Mouse (Mus musculus) left cerebral cortex, adult 9 months (tissue): Measurements from ENCODE around the gene Nanos2.
A peak's percentile ranks its signal among the peaks of the same experiment; 100 is the strongest.

ENCODE experiments used
- DNase-seq, 2 experiments: peaks; one replicate each; pipeline ENCODE4 v3.0.0; 2022; ENCODE audit warnings: low spot score in 2 of 2

The Nanos2 gene

DNA sequence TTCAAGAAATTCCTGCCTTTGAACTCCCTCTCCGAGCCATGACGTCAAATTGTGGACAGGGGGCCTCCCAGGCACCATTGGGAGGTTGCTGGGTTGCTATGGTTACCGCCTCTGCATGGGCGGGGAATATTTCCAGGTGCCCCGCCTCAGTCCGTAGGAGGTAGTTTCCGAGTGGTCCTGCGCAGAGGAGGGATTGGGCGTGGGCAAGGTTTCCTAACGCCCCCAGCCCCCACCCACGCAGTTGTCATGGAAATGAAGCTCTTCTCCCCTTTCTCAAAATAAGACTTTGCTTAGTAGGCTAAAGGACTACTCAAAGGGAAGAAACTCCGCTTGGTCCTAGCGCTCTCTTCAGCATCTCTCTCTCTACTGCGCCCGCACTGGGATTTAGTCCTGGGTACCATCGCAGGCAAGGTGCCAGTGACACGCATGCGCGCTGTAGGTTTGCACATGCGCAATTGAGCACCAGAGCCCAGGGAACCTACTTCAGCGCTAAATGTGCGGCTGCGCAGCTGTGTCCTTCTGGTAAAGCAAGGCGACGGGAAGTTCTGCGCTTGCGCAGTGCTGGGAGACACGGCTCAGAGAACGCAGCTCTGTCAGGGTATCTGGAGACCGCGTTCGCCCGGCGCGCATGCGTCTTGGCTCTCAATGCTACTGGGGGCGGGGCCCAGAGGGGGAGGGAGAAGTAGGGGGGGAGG, 3.5 kb downstream of the Nanos2 start, which contains the start of gene Mypop:
Gene Mypop, plus strand, starts transcription at position 645 of the 695 bp plus-strand sequence.
- peak; percentile 100 for DNase-seq

DNA sequence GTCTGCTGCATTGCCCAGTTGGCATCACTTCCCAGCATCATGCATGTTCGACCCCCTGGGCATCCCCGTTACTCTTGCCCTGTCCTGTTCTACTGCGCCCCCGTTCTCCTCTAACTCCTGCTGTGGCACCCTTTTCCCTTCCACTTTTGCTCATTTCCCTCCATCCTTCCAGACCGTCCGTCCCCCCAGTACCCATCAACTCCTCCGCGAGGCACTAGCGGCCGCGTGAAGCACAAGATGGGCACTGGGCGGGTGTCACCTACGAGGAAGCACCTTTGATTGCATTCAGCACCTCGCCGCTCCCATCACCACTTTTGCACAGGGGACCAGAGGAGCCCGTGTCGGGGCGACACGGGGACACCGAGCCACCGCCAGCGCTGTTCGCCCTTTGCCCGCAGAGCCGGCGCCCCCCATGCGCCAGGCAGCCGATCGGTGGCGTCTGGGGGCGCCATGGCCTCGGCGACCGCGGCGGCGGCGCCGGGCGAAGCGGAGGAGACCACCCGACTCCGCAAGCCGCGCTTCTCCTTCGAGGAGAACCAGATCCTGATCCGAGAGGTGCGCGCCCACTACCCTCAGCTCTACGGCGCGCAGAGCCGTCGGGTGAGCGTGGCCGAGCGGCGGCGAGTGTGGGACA, 4.6 kb downstream of the Nanos2 start:
- no peak for DNase-seq

DNA sequence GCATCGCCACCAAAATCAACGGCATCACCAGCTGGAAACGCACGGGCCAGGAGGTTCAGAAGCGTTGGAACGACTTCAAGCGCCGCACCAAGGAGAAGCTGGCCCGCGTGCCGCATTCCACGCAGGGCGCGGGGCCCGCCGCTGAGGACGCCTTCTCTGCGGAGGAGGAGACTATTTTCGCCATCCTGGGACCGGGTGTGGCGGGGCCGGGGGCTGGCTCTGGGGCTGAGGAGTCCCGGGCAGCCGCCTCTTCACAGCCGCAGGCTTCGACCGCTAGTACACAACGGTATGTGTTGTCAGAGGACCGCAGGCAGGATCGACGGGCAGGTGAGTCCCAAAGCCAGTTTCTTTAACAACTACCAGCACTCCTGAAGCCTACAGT, 5.1 kb downstream of the Nanos2 start:
- DNase-seq: no peak

DNA sequence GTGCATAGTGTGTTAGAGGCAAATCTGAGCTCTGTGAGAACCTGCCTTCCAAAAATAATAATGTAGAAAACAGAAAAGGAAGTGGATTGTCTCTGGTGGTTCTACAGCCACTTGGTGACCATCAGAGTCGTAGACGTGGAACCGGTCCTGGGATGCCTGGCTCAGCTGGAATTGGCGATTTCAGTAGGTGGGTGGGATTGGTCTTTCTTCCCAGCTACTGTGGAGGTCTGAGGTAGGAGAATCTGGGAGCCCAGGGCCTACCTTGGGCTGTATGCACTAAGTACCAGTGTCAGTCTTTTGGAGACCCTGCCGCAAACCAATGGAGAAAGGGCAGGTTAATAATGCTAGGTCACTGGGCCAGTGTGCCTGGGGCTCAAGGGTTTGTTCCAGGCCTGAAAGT, 5.8 kb downstream of the Nanos2 start:
- DNase-seq: no peak

DNA sequence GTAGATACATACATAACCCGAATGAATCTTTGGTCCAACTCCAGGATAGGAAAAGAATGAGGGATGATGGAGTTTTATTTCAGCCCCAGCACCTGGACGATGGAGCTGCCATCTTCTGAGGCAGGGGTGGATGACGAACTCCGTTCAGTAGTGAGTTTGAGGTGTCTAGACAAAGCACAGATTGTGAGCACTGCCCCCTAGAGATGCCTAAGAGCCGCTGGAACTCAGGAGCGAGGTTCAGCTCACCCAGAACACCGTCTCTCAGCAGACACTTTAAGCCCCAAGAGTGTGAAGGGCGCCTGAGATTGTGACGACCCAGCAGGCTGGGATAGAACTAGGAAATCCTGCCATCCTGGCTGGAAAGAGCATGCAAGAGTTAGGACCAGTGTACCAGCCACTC, 11.6 kb downstream of the Nanos2 start:
- DNase-seq: no peak

DNA sequence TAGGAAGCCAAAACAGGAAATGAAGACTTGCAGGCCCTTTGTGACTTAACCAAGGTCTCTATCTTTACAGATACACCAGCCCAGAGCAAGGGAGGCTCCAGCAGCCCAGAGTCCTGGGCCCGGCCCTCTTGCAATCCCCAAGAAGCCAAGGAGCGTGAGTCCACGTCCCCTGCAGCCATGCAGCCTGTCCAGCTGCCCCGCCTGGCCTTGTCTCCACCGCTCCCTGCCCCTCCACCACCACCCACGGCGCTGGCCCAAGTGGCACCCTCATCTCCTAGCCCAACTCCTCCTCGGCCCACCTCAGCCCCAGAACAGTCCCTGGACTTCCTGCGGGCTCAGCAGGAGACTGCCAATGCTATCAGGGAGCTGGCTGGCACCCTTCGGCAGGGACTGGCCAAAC, 13.2 kb downstream of the Nanos2 start:
- no peak for DNase-seq

DNA sequence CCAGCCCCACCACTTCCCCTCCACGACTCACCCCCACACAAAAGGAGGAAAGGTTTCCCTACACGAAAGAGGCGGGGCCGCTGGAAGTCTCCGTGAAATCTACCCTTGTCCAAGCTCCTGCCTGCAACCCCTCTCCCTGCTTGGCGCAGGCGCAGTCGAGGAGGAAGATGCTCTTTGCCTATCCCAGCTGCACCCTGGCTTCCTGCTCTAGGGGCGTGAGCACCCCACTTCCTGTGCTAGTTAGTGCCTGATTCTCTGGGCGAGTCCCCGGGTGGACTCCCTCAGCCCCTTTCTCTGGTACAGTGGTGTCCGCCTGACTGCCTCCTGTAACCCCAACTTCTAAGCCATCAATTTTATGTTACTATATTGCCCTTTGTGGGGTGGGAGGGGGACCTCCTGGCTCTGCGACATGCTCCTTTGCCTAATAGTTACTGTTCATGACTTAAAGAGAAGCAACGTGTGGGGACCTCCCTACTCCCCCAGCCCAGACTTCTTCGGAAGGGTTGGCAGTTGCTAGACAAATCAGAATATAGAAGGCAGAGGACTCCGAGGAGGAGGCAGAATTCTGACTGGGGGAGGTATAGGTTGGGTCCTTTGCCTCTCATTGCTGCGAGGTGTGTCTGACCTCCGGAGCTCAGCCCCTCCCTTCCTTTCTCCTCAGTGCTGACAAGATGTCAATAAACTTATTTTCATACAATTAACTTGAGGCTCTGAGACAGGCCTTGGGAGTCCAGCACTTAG, 14.0 kb downstream of the Nanos2 start:
- no peak for DNase-seq

DNA sequence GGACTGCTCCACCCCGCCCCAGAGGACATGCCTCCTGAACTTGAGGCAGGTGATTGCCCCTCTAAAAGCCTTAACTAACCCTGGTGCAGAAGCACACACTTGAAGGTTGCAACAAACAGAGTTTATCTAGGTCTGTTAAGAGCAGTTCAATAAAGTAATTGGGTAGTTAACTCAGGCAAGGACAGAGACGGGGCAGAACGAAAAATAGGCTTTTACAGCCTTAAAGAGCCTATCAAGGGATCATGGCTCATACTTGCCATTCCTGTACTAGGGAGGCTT, 14.5 kb downstream of the Nanos2 start:
- DNase-seq: no peak

DNA sequence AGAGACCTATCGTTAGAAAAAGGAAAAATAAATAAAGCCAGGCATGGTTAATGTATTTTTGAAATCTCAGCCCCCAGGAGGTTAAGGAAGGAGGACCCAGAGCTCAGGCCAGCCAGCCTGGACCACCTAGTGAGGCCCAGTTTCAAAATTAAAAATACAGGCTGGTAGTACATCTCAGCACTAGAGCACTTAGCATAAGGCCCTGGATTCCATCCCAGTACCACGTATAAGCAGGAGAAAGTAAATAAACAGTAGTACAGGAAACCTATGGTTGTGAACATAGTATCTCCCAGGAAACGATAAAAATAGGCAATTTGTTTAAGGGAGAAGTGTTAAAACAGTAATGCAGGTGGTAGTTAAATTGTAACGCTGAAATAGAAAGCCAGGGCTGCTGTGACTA, 14.9 kb downstream of the Nanos2 start:
- no peak for DNase-seq

DNA sequence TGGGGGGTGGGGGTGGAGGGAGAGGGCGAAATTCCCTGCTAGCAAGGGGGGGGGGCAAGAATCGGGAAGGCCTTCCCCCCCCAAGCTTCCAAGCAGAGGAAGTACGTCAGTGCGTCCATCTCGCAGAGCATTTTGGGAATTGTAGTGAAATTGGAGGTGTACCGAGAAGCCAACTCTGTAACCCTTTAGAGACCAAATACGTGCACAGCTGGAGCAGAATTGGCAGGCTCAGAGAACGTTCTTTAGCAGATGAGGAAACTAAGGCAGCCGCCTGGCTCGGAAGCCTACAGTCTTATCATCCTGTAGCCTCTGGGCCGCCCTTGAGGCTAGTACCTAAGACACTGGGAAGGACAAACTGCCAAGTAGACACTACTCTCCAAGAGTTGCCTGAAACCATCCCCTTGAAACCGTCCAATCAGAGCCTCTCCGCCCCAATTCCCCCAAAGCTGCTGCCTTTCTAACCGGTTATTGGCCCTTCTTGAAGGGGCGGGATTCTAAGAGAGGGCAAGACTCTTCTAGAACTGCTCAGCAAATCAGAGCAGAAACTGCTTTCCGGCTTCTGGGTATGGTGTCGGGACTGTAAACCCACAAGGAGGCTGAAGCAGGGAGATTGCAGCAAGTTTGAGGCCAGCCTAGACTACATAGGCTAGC, 15.8 kb downstream of the Nanos2 start:
- peak in 1 of 2 experiments; percentile 85 for DNase-seq

DNA sequence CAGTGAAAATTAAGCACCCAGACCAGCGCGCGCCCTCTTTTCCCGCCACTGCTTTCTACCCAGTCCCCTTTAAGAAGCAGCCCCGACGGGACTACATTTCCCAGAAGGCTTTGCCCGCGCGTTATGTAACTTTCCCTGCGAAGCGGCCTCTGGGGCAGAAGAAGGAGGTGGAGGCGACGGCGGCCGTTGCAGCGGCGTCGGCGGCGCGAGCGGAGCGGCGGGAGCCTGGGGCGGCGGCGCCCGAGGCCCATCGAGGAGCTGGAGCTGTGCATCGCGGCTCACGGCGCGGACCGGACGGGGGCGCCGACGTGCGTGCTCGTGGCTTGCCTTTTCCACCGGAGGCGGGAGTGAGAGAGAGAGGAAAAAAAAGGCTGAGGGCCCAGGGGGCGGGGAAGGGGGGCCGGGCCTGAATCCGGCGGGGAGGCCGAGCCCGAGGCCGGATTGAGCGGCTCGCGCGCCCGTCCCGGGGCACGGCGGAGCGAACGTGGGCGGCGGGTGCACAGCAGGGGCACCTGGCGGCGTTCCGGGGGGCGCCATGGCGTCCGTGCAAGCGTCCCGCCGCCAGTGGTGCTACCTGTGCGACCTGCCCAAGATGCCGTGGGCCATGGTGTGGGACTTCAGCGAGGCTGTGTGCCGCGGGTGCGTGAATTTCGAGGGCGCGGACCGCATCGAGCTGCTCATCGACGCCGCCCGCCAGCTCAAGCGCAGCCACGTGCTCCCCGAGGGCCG, 16.9 kb downstream of the Nanos2 start, which contains the start of gene Irf2bp1:
Gene Irf2bp1, plus strand, starts transcription at position 143 of the 729 bp plus-strand sequence.
- peak; percentile 86 to 96 for DNase-seq

DNA sequence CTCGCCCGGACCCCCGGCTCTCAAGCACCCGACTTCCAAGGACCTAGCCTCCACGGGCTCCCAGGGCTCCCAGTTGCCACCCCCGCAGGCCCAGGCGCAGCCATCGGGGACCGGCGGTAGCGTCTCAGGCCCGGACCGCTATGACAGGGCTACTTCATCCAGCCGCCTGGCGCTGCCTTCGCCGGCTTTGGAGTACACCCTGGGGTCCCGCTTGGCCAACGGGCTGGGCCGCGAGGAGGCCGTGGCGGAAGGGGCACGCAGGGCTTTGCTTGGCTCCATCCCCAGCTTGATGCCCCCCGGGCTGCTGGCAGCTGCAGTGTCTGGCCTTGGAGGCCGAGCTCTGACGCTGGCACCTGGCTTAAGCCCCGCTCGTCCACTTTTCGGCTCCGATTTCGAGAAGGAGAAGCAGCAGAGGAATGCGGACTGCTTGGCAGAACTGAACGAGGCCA, 17.5 kb downstream of the Nanos2 start:
- no peak for DNase-seq

DNA sequence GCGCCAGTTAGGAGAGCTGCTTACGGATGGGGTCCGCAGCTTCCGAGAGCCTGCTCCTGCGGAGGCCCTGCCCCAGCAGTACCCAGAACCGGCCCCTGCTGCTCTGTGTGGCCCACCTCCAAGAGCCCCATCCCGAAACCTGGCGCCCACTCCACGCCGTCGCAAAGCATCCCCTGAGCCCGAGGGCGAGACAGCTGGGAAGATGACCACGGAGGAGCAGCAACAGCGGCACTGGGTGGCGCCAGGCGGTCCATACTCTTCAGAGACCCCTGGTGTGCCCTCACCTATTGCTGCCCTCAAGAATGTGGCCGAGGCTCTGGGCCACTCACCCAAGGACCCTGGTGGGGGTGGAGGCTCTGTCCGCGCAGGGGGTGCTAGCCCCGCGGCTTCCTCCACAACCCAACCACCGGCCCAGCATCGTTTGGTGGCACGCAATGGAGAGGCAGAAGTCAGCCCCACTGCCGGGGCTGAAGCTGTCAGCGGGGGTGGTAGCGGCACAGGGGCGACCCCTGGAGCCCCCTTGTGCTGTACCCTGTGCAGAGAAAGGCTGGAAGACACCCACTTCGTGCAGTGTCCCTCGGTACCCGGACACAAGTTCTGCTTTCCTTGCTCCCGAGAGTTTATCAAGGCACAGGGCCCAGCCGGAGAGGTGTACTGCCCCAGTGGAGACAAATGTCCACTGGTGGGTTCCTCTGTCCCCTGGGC, 18.4 kb downstream of the Nanos2 start:
- DNase-seq: no peak

DNA sequence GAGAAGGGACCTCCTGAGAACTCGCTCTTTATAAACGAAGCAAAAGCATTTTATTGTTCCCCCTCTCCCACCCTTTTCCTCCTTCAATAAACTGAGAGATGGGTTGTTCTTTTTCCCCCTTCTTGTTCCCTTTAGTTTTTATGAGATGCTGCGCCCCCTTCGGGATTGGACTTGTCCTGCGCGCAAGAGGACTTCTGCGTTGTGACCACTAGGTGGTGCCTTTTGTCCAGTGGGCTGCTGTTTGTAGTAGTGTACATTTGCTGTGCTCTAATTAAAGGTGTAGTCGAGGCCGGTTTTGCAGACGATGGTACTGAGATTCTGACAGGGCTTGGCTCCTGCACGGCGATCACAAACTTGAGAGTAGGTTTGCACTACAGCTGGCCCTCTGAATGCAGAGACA, 19.3 kb downstream of the Nanos2 start:
- peak in 1 of 2 experiments; percentile 95 for DNase-seq

DNA sequence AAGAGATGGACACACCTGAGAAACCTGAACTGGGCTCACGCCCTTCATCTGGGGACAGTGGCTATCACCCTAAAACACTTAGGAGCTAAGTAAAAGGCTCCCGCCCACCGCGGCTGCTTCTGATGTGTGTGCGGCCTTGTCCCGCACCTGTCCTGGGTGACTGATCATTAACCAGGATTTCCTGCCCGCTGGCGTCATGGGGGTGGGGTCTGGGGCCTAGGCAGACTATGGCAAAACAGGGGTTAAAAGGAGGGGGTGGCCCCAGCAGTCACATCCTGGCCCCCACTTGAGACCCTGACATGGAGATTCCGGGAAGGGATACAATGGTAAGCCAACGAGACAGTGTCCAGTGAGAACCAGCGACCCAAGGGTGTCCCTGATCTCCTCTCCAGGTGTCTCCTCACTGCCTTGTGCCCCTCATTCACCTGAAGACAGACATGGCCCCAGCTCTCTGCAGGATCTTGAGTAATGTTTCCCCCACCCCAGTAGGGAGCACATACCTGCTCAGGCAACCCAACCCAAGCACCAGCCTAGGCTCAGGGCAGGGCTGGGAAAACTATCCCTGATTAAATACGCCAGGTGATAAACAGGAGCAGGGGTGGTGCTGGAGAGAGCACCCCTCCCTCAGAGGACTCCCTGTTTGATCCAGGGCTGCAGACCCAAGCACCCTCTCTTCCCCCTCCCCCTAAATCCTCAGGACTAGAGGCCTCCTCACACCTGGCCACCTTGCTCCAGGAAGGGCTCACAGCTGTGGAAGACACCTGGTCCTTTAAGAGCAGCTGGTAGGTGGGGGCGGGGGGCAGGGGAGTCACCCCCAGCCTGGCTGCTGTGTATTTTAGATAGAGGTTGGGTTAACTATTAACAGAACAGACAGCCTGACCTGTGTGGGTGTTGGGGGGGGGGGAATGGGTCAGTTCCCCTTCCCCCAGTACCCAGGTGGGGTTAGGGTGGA, 20.1 kb downstream of the Nanos2 start:
- DNase-seq: no peak

DNA sequence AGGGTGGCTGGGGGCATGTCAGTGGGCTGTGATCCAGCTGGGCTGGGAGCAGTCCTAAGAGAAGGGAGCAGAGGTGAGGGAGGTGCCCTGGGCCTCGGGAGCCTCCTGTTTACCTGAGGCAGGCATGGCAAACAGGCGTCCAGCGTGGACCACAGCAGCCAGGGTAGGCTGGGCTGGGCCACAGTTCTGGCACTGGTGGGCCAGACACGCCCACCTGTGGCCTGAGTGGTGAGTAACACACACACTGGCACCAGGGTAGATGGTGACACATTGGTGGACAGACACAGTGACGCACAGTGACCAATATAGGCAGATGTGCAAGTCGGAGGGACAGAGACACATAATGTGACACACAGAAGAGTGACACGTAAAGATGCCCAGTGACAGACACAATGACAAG, 23.4 kb downstream of the Nanos2 start:
- no peak for DNase-seq

DNA sequence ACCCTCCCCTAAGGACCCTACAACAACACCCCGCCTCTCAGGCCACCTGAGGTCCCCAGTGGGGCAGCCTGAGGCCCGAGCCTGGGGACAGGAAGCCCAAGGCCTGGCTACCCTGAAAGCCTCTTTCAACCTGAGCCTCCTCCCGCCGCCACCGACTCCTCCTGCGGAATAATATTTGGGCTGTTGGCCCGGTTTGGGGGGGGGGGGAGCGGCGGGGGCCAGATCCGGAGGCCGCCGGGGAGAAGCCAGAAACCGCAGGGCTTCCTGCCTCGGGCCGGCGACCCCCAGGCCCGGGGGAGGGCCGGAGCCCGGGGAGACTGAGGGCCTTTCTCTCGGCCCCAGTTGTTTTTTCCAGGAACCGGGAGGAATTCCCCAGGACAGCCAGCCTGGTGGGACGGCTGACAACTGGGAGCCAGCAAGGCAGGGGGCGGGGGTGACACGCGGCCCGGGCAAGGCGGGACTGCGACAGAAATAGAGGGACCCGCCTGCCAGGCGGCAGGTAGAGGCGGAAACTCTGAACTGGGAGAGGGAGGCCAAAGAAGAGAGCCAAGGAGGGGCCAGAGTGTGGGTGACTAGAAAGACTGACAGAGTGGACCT, 24.9 kb downstream of the Nanos2 start:
- DNase-seq: no peak

DNA sequence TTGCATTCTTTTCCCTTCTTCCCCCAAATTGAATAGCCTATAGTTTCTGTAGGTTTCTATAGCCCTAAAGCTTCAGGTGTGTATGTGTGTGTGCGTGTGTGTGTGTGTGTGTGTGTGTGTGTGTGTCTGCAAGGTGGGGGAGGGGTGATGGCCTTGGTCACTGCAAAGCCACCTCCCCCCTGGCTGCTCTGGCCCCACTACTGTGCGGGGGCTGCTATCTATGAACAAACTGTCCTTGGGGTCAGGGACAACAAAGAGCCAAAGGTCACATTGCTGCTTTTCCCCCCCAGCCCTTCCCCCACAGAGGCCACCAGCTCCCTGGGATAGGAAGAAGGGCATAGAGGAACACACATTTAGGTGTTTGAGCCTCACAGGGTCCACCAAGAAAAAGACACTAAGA, 25.7 kb downstream of the Nanos2 start:
- DNase-seq: no peak

DNA sequence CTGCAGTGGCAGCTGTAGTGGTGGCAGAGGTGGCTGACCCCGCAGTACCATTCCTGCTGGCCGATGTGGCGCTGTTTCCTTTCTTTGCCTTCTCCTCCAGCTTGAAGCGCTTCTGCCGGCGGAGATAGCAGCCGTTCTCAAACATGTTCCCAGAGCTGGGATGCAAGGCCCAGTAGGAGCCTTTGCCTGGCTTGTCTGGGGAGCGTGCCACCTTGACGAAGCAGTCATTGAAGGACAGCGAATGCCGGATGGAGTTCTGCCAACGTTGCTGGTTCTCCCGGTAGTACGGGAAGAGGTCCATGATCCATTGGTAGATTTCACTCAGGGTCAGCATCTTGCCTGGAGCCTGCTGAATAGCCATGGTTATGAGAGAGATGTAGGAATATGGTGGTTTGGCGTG, 27.3 kb downstream of the Nanos2 start:
- DNase-seq: no peak

DNA sequence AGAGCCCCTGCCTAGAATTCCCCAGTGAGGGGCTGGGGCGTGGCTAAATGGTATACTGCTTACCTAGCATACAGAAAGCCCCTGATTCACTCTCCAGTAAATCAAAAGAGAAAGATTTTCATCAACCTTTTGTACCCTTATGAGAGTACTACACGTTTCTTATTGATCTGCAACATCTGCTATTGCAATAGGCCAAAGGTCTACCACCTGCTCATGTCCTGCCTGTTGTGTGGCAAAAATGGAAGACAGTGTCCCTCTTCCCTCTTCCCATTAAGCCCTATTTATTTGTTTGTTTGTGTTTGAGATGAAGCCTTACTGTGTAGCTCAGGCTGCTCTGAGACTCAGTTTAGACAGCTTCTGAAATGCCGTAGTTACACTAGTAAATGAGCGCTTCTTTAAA, 28.8 kb downstream of the Nanos2 start:
- DNase-seq: no peak
